Mouse (Mus musculus) testis, adult 2 months (tissue): ENCODE measurements at regions not wholly inside any gene's neighbourhood (a gene's known extent, or its start where the extent isn't known, plus 50 kb on each side); places are given as distances from the start of the nearest gene placed in this dataset.

Source experiments
- H3K27ac ChIP-seq: fragments of 200-500 bp; 2 replicates; pipeline ENCODE4 v1.5.1; 2012; ENCODE audit warnings: low read depth, low read length; ENCODE audit not compliant: control insufficient read depth, insufficient read depth
- H3K27me3 ChIP-seq: fragments of 200-500 bp; 2 replicates; pipeline ENCODE4 v1.6.1; 2012; ENCODE audit warnings: mild to moderate bottlenecking, low read length, moderate library complexity; ENCODE audit not compliant: control insufficient read depth, insufficient read depth
- H3K36me3 ChIP-seq: fragments of 200-500 bp; 2 replicates; pipeline ENCODE4 v1.6.1; 2012; ENCODE audit warnings: mild to moderate bottlenecking, low read length; ENCODE audit not compliant: control insufficient read depth, insufficient read depth
- H3K4me1 ChIP-seq: fragments of 200-500 bp; 2 replicates; pipeline ENCODE4 v1.6.1; 2012; ENCODE audit warnings: low read length; ENCODE audit not compliant: control insufficient read depth, insufficient read depth
- H3K4me3 ChIP-seq: fragments of 200-500 bp; 2 replicates; pipeline ENCODE4 v1.5.1; 2012; ENCODE audit warnings: low read depth, mild to moderate bottlenecking, low read length, moderate library complexity, mixed read lengths; ENCODE audit not compliant: control insufficient read depth
- CTCF ChIP-seq: fragments of 200-500 bp; IDR thresholded peaks from 2 replicates; pipeline ENCODE4 v1.5.1; 2012; ENCODE audit warnings: low read depth, mild to moderate bottlenecking, inconsistent platforms, low read length, moderate library complexity; ENCODE audit not compliant: control insufficient read depth, insufficient read depth, insufficient replicate concordance
- POLR2A ChIP-seq: fragments of 200-500 bp; IDR thresholded peaks from 2 replicates; pipeline ENCODE4 v1.6.1; 2012; ENCODE audit warnings: low read depth, mild to moderate bottlenecking, inconsistent platforms, low read length, moderate library complexity; ENCODE audit not compliant: control insufficient read depth

GRCm38 (mm10) chr5:53380203-53380602 lies 85.7 kb upstream of the Rbpj start:
- Histone ChIP-seq H3K36me3 (no peaks in the 10 kb centered on the region), H3K27me3 (no peaks in the 10 kb centered on the region), H3K27ac (no peak overlapping the region), H3K4me3 (no peak overlapping the region), H3K4me1 (peaks cover 2% of the 10 kb centered on the region; the same call in 1 of the 2 replicates)
- no peak for TF ChIP-seq POLR2A
- no peak for TF ChIP-seq CTCF

GRCm38 (mm10) chr5:53381492-53382199 lies 84.3 kb upstream of the Rbpj start:
- TF ChIP-seq CTCF: no peak
- TF ChIP-seq POLR2A: no peak
- peaks cover 2% of the 10 kb centered on the region; the same call in 1 of the 2 replicates for H3K4me1 ChIP-seq
- H3K36me3 ChIP-seq: no peaks in the 10 kb centered on the region
- no peak overlapping the region for H3K27ac ChIP-seq
- H3K4me3 ChIP-seq: no peak overlapping the region
- no peaks in the 10 kb centered on the region for H3K27me3 ChIP-seq

GRCm38 (mm10) chr5:53384026-53384425 lies 81.9 kb upstream of the Rbpj start:
- Histone ChIP-seq H3K27ac (no peak overlapping the region), H3K4me3 (no peak overlapping the region), H3K36me3 (no peaks in the 10 kb centered on the region), H3K4me1 (peaks cover 2% of the 10 kb centered on the region; the same call in 1 of the 2 replicates), H3K27me3 (no peaks in the 10 kb centered on the region)
- TF ChIP-seq POLR2A (no peak), CTCF (no peak)

- no peaks in the 10 kb centered on the region for H3K27me3 ChIP-seq
- TF ChIP-seq CTCF (no peak), POLR2A (no peak)
- H3K4me3 ChIP-seq: no peak overlapping the region
- no peak overlapping the region for H3K27ac ChIP-seq
- H3K36me3 ChIP-seq: no peaks in the 10 kb centered on the region
- peaks cover 5% of the 10 kb centered on the region for H3K4me1 ChIP-seq
Measured at GRCm38 (mm10) chr5:53385513-53386148, 80.3 kb upstream of the Rbpj start.

- Histone ChIP-seq H3K27ac (no peak overlapping the region), H3K4me3 (no peak overlapping the region), H3K36me3 (no peaks in the 10 kb centered on the region), H3K4me1 (peaks cover 3% of the 10 kb centered on the region), H3K27me3 (no peaks in the 10 kb centered on the region)
- no peak for TF ChIP-seq POLR2A
- TF ChIP-seq CTCF: no peak
Measured at GRCm38 (mm10) chr5:53393571-53393970, 72.4 kb upstream of the Rbpj start.

- H3K4me3 ChIP-seq: no peak overlapping the region
- TF ChIP-seq POLR2A (no peak), CTCF (no peak)
- no peak overlapping the region for H3K27ac ChIP-seq
- H3K4me1 ChIP-seq: peaks cover 3% of the 10 kb centered on the region
- H3K27me3 ChIP-seq: no peaks in the 10 kb centered on the region
- H3K36me3 ChIP-seq: no peaks in the 10 kb centered on the region
Measured at GRCm38 (mm10) chr5:53394560-53394959, 71.4 kb upstream of the Rbpj start.

- no peaks in the 10 kb centered on the region for H3K36me3 ChIP-seq
- TF ChIP-seq CTCF: no peak
- no peak for TF ChIP-seq POLR2A
Measured at GRCm38 (mm10) chr5:53398428-53399058, 67.4 kb upstream of the Rbpj start.

More at GRCm38 (mm10) chr5:53398428-53399058, 67.4 kb upstream of the Rbpj start:
- H3K27me3 ChIP-seq: no peaks in the 10 kb centered on the region
- no peak overlapping the region for H3K27ac ChIP-seq
- no peaks in the 10 kb centered on the region for H3K4me1 ChIP-seq
- H3K4me3 ChIP-seq: no peak overlapping the region
